Mouse (Mus musculus) liver, adult 2 months (tissue): Measurements from ENCODE around the gene Fut4.
A peak's percentile ranks its signal among the peaks of the same experiment; 100 is the strongest.

Experiments used
- CTCF ChIP-seq: fragments of 200-500 bp; IDR thresholded peaks from 2 replicates; pipeline ENCODE4 v1.5.1; 2011; ENCODE audit warnings: low read depth, low read length, control low read depth
- POLR2A ChIP-seq: fragments of 200-500 bp; IDR thresholded peaks from 2 replicates; pipeline ENCODE4 v1.6.1; 2011; ENCODE audit warnings: low read length, control low read depth; ENCODE audit not compliant: insufficient read depth; ENCODE audit errors: extremely low read depth

DNA sequence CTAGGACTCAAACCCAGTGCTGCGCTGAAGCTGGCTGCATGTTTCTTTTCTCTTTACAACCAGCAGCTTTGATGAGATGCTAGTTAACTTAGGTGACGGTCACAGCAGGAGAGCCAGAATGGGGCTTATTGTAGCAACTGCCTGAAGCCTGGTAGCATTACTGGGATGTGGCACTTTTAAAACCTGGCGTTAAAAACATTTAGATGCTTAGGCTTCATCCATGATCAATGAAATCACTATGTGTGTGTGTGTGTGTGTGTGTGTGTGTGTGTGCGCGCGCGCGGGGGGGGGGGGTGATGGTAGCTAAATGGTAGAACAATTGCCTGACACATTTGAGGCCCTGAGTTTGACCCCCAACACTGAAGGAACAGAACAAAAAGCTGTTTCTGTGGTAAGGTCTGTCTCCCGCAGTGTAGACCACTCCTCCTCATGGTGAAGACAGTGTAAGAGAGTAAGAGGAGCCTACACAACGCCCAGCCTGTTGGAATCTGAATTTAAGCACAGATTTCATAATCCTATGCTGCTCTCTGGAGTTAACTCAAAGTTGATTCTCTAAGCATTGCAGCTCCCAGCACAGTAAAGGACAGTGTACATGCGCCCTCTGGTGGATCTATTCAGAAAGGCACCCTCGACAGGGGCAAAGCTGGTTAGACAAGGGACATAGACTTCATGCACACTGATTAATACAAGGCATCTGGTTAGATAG lies 53.5 kb downstream of the Fut4 start:
- TF ChIP-seq POLR2A: no peak
- TF ChIP-seq CTCF: peak; percentile 80
